Comparison of ENCODE assay signal across 23 mouse cellular contexts in genomic region chr14:16869221-16869620, GRCm38 (mm10).
"Had no signal": no experiment of that assay in that cellular context is flagged by ENCODE, and none has a peak within 500 bp of the region (broad histone marks: within the 10 kb centered on the region; RNA-seq: fewer than 3 reads in every experiment).

No protein-coding gene starts in this region.

- H3K9ac ChIP-seq: forebrain, embryonic 15.5 days; forebrain, postnatal 0 days; heart, embryonic 13.5 days; heart, embryonic 15.5 days; hindbrain, embryonic 13.5 days; hindbrain, embryonic 15.5 days; limb, embryonic 13.5 days; limb, embryonic 15.5 days; liver, embryonic 12.5 days; liver, embryonic 14.5 days had no signal

- H3K4me3 ChIP-seq: forebrain, embryonic 15.5 days; heart, adult 2 months; heart, embryonic 13.5 days; heart, embryonic 15.5 days; hindbrain, embryonic 13.5 days; hindbrain, embryonic 15.5 days; limb, embryonic 13.5 days; limb, embryonic 15.5 days; liver, embryonic 12.5 days had no signal

- H3K36me3 ChIP-seq: forebrain, embryonic 15.5 days; heart, embryonic 13.5 days; heart, embryonic 15.5 days; hindbrain, embryonic 13.5 days; hindbrain, embryonic 15.5 days; limb, embryonic 13.5 days; limb, embryonic 15.5 days; liver, embryonic 12.5 days had no signal

- H3K4me2 ChIP-seq: forebrain, embryonic 15.5 days; heart, embryonic 11.5 days; heart, embryonic 13.5 days; heart, embryonic 15.5 days; hindbrain, embryonic 13.5 days; hindbrain, embryonic 15.5 days; limb, embryonic 13.5 days; limb, embryonic 15.5 days; liver, embryonic 12.5 days had no signal

- H3K27ac ChIP-seq: forebrain, embryonic 15.5 days; heart, adult 2 months; heart, embryonic 13.5 days; heart, embryonic 15.5 days; hindbrain, embryonic 13.5 days; hindbrain, embryonic 15.5 days; hindbrain, postnatal 0 days; limb, embryonic 13.5 days; limb, embryonic 15.5 days; liver, embryonic 12.5 days; liver, embryonic 14.5 days had no signal

- DNase-seq: forebrain, postnatal 0 days; gastrocnemius, postnatal 14 days; gastrocnemius, postnatal 36 days; heart, adult 11 months; heart, adult 2 months; heart, postnatal 14 days; heart, postnatal 36 days; layer of hippocampus, adult 9-11 months; layer of hippocampus, postnatal 36 days; left cerebral cortex, postnatal 4 days; lung, adult 18-20 months had no signal

- H3K9me3 ChIP-seq: forebrain, embryonic 15.5 days; heart, embryonic 13.5 days; heart, embryonic 15.5 days; hindbrain, embryonic 13.5 days; hindbrain, embryonic 15.5 days; limb, embryonic 13.5 days; limb, embryonic 15.5 days; liver, embryonic 12.5 days had no signal

- H3K4me1 ChIP-seq: forebrain, embryonic 15.5 days; heart, embryonic 13.5 days; heart, embryonic 15.5 days; hindbrain, embryonic 13.5 days; hindbrain, embryonic 15.5 days; limb, embryonic 13.5 days; limb, embryonic 15.5 days; liver, embryonic 12.5 days had no signal

- H3K27me3 ChIP-seq: forebrain, embryonic 15.5 days; heart, embryonic 13.5 days; heart, embryonic 15.5 days; hindbrain, embryonic 13.5 days; hindbrain, embryonic 15.5 days; limb, embryonic 13.5 days; limb, embryonic 15.5 days; liver, embryonic 12.5 days had no signal

- ATAC-seq: forebrain, embryonic 15.5 days; forebrain, postnatal 0 days; hindbrain, postnatal 0 days; intestine, embryonic 16.5 days; liver, embryonic 12.5 days had no signal
